Mouse (Mus musculus) cerebellum, adult 2 months (tissue): Measurements from ENCODE around the gene Dnm3.

Experiments used
- CTCF ChIP-seq: fragments of 200-500 bp; IDR thresholded peaks from 2 replicates; pipeline ENCODE4 v1.5.1; 2011; ENCODE audit warnings: low read depth, mild to moderate bottlenecking, control low read depth, low read length, moderate library complexity, borderline replicate concordance; ENCODE audit not compliant: insufficient read depth
- POLR2A ChIP-seq: fragments of 200-500 bp; IDR thresholded peaks from 2 replicates; pipeline ENCODE4 v1.6.1; 2011; ENCODE audit warnings: low read length, control low read depth, borderline replicate concordance; ENCODE audit not compliant: insufficient read depth

DNA sequence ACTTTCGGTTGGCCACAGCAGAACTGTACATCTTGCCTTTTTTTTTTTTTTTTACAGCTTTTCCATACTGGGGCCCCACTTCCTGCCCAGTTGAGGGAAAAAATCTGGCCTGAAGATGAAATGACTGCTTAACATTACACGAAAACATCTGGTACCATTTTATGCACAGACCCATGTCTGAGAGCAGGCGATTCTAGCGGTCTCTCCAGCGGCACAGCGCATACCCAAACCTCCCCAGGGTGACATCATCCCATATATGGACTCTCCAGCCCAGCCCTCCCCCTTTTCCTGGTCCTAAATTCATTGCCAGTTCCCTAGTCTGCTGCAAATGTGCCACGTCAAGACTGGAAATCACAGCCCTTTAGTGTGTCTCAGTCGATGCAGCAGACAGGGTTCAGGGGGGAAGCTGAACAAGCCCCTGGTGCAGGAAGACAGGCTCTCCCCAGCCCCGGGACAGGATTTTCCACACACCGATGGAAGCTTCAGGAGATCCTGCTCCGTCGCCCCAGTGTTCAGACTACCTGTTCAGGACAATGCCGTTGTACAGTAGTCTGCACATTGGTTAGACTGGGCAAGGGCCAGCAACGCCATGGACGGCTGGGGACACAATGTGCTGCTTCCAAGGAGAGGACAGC, 260.4 kb downstream of the Dnm3 start:
- TF ChIP-seq POLR2A (no peak), CTCF (no peak)
